10 mouse cellular contexts compared by ENCODE assay signal in the genomic region with DNA sequence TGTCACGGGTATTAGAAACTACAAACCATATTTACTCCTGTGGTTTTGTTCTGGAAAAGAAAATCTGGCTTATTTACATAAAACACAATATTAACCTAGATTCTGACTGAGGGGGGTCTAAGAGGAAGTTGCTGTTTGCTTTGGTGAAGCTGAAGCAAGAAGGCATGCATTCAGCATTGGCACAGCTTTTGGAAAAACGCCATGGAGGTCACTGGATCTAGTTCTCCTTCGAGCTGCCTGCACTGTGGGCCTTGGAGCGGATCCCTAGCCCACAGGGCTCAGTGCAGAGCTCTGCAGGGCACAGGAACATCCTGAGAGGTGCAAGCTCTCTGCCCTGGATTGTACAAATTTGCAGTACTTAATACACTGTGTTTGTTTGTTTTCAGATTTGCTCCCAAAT. TPM values are rescaled to one million over a fixed set of nuclear protein-coding genes. Genes with fewer than 3 reads are reported as not detected.
DNase-seq lines count a peak whose midpoint lies in the region.
"Had no signal": no experiment of that assay in that cellular context is flagged by ENCODE, and none has a peak within 500 bp of the region (broad histone marks: within the 10 kb centered on the region; RNA-seq: fewer than 3 reads in every experiment).

No protein-coding gene starts in this region.

- peak; percentile 31 for DNase-seq in adrenal gland, postnatal 14 days
- no peak for DNase-seq in adrenal gland, postnatal 4 days (ENCODE audit: low spot score in 2 of 2)
- DNase-seq in left cerebral cortex, postnatal 4 days: peak; percentile 31
- no peak for DNase-seq in left cerebral cortex, postnatal 14 days (ENCODE audit: low spot score in 2 of 2)
- peak; percentile 86 to 94 for DNase-seq in cerebellum, postnatal 14 days
- peak; percentile 30 to 43 for DNase-seq in lung, postnatal 4 days
- no peak for DNase-seq in frontal cortex, postnatal 14 days (ENCODE audit: low spot score in 2 of 2)
- no peak for DNase-seq in Muller cell, postnatal 12 days (ENCODE audit: inconsistent ontology term)
- DNase-seq: thymus, postnatal 36 days had no signal

- intact Hi-C loops in left cerebral cortex, postnatal 4 days (cut with DNase I): no loop called here
- intact Hi-C loops in left cerebral cortex, postnatal 14 days (cut with DNase I): no loop called here

RNA-seq across cellular contexts. Expression of gene Cxcl5, which starts 27.7 kb away (rescaled TPM):
- total RNA-seq in adrenal gland, postnatal 14 days (2021): not detected in 2 replicates
- not detected for total RNA-seq in adrenal gland, postnatal 4 days (2021)
- not detected for total RNA-seq in left cerebral cortex, postnatal 4 days (2021)
- total RNA-seq in left cerebral cortex, postnatal 14 days (2021): under 1 TPM; 0.22 to 0.27 TPM

RNA-seq across cellular contexts. Expression of gene Ppbp, which starts 36.8 kb away (rescaled TPM):
- 5.4 and 5.9 TPM in 2 replicates for total RNA-seq in adrenal gland, postnatal 14 days (2021)
- total RNA-seq in adrenal gland, postnatal 4 days (2021): 10 to 100 TPM in 1 of 2 experiments, 1 to 10 TPM in 1; 2.2 to 14.0 TPM
- under 1 TPM in 1 of 2 experiments, not detected in 1; 0.36 TPM for total RNA-seq in left cerebral cortex, postnatal 4 days (2021)
- under 1 TPM in 1 of 2 experiments, not detected in 1; 0.66 TPM for total RNA-seq in left cerebral cortex, postnatal 14 days (2021)
- total RNA-seq: layer of hippocampus, postnatal 25 days had no signal

RNA-seq across cellular contexts. Expression of gene Pf4, which starts 40.8 kb away (rescaled TPM):
- 20.8 and 32.7 TPM in 2 replicates for total RNA-seq in adrenal gland, postnatal 14 days (2021)
- total RNA-seq in adrenal gland, postnatal 4 days (2021): 10 to 100 TPM; 30.4 to 45.1 TPM
- 10 to 100 TPM in 1 of 2 experiments, 1 to 10 TPM in 1; 9.8 to 11.2 TPM for total RNA-seq in left cerebral cortex, postnatal 4 days (2021)
- 1 to 10 TPM; 4.7 to 5.2 TPM for total RNA-seq in left cerebral cortex, postnatal 14 days (2021)

RNA-seq across cellular contexts. Expression of gene Cxcl3, which starts 54.4 kb away (rescaled TPM):
- not detected in 2 replicates for total RNA-seq in adrenal gland, postnatal 14 days (2021)
- total RNA-seq in adrenal gland, postnatal 4 days (2021): not detected
- total RNA-seq in left cerebral cortex, postnatal 4 days (2021): not detected
- total RNA-seq in left cerebral cortex, postnatal 14 days (2021): not detected
- total RNA-seq: layer of hippocampus, postnatal 25 days had no signal

Comparison
In these comparisons a context has a peak if more than half of its experiments do, and no peak if none do; other contexts are left out.
1. DNase-seq: peak in adrenal gland, postnatal 14 days (single experiment), left cerebral cortex, postnatal 4 days (single experiment), cerebellum, postnatal 14 days (2 of 2) and lung, postnatal 4 days (2 of 2); none in adrenal gland, postnatal 4 days (0 of 2), left cerebral cortex, postnatal 14 days (0 of 2), frontal cortex, postnatal 14 days (0 of 2) and Muller cell, postnatal 12 days (single experiment).